Mouse (Mus musculus): ENCODE data around the gene Mdga1.

Mdga1 gene

GRCm38 (mm10) chr17:29970037-29970555 lies at the start of gene Mdga1:
Gene Mdga1 (minus strand): TSS chr17:29970087.
- no peak for DNase-seq

GRCm38 (mm10) chr17:30018927-30019610 lies 49.2 kb upstream of the Mdga1 start:
- no peak for DNase-seq

DNA sequence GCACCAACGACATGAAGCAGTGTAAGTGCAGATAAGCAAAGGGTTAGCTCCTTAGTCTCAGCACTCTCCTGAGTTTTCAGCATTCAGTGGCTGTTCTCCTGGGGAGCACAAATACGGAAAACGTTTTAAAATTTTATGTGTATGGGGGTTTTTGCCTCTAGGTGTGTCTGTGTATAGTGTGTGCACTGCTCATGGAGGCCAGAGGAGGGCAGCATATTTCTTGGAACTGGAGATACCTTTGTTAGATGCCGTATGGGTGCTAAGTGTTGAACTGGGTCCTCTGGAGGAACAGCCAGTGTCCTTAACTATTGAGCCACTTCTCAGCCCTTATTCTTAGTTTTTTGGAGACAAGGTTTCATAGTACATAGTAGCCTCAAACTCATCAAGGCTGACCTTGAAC lies 44.8 kb upstream of the Mdga1 start:
- no peak for DNase-seq

DNA sequence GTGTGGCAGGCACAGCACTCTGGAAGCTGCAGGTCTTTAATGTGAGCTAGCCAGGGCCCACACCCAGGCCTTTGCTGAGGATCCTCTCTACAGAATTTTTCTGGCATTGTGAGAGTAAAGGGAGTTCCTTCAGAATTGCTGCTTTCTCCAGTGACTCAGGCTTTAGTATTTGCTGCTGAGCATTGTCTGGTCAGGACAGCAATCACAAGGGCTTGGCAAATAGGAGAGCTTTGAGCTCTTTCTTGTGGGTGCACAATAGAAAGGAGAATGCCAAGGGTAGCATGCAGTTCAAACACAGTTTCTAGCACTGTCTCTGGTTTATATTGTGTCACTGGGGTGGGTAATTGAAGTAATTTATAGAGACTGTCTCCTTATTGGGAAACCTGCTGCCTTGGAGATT lies 38.5 kb upstream of the Mdga1 start:
- DNase-seq = no peak

GRCm38 (mm10) chr17:30007883-30008282 lies 38.0 kb upstream of the Mdga1 start:
- DNase-seq = no peak

GRCm38 (mm10) chr17:30006877-30007276 lies 37.0 kb upstream of the Mdga1 start:
- DNase-seq = no peak

GRCm38 (mm10) chr17:30005451-30005941 lies 35.6 kb upstream of the Mdga1 start:
- DNase-seq = peak; percentile 65

DNA sequence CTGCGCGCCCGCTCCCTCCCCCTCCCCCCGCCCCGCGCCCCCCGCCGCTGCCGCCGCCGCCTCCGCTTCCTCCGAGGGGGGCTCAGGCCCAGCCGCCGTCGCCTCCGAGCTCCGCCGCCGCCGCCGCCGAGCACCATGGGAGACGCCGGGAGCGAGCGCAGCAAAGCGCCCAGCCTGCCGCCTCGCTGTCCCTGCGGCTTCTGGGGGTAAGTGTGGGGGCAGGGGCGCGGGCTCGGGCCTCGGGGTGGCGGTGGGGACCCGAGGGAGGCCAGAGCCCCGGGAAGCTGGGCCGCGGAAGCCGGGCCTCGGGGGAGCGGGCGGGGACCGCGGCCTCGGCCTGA lies 35.2 kb upstream of the Mdga1 start:
- no peak for DNase-seq

- DNase-seq = peak; percentile 93
Measured at GRCm38 (mm10) chr17:30004203-30005102, 34.6 kb upstream of the Mdga1 start, which contains the start of gene Zfand3. Gene Zfand3 (plus strand): TSS chr17:30004733.

DNA sequence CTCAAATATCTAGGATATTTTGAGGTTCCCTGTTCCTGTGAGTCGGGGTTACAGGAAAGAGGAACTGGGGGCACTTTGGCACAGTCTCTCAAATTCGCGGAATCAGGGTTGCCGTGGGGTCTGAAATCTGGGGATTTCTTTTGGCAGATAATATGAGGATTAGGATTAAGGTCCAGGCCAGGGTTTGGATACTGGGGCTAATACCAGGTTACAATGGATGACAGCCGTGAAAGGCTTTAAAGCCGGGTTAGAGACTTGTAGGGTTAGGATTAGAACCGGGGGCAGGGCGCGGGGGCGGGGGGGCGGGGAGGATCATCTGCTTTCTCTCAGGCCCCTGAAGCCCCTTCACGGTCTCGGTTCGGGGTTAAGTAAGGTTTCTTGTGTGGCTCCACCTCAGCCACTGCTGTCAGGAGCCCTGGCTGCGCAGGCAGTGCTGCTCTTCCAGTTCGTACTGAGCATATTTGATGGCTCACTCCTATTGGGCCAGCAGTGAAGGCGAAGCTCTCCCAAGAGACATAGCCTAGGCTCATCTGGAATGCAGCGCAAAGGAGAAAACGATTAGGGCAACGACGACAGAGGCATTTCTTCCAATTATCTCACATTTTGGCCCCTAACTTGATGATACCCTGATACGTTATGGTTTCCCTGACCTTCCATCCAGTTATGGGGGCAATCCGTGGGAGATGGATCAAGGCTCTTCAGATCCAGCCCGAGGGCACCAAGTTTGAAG lies 28.8 kb upstream of the Mdga1 start:
- no peak for DNase-seq

GRCm38 (mm10) chr17:29997726-29998125 lies 27.8 kb upstream of the Mdga1 start:
- no peak for DNase-seq

DNA sequence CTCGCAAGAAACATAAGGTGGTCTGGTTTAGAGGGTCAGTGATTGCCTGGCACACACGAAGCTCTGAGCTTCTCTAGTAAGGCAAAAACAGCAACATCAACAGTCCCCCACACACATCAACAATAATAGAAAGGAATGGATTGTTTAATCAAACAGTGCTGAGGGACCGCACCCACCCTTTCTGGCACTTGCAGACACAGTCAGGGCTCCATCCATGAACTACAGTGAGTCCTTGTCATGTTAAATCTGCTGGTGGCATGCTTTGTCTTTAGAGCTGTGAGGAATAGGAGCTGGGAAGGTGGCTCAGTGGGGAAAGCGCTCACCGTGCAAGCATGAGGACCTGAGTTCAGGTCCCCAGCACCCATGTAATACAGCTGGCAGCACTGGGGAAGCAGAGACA lies 26.1 kb upstream of the Mdga1 start:
- no peak for DNase-seq

DNA sequence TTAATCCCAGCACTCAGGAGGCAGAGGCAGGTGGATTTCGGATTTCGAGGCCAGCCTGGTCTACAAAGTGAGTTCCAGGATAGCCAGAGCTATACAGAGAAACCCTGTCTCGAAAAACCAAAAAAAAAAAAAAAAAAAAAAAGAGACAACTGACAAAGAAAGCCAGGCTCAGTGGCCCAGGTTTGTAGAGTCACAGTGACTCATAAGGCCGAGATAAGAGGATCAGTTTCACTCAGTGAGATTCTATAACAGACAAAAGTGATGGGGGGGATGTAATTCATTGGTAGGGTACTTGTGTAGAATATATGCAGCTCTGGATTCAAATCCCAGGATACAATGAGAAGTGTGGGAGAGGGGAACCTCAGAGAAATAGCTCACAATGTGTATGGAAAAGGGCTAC lies 24.6 kb upstream of the Mdga1 start:
- DNase-seq = no peak

DNA sequence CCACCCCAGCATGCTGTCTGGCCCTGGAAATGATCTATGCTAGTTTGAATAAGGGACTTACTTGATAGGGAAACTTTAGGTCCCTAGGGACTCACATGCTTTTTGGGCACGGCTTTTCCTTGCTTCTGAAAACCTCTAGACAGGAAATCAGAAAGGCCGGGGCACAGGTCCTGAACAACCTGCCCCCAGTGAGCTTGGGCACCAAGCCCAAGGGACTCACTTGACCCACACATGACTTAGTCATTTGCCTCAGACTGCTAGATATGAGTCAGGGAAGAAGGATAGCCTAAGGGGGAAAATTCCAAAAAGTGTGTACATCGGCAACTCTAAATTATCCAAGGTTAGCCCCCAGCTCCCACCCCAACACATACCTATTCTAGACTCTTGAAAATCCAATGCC lies 24.1 kb upstream of the Mdga1 start:
- no peak for DNase-seq

DNA sequence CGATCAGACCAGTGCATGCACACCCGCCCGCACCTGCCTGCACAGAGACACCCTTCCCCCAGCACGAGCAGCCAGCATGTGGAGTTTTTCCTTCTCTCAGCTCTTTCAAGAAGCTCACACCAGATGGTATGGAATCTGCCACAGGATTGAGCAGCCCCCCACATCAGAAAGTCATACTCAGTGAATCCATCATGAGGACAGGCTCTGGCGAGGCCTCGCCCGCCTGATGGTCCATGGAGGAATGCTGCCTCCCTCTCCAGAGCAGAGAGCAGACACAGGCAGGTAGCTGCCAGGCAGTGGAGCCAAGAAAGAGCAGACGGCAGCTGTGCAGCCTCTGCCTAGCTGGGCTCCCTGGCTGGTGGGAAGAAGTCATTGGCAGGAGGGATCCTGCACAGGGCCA lies 23.6 kb upstream of the Mdga1 start:
- no peak for DNase-seq

DNA sequence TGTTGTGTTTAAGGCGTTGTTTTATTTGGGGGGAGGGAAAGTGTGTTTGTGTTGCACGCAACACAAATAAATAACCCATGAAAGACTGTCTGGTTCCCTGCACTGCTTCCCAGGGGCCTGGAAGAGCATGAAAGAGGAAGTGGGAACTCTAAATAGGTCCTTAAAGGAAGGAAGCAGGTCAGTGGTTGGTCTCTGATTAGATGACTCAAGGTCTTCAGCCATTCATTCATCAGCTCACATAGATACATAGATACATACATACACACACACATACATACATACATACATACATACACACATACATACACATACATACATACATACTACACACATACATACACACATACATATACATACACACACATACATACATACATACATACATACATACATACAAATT lies 21.0 kb upstream of the Mdga1 start:
- no peak for DNase-seq

- DNase-seq = no peak
Measured at GRCm38 (mm10) chr17:29990136-29990535, 20.2 kb upstream of the Mdga1 start.

DNA sequence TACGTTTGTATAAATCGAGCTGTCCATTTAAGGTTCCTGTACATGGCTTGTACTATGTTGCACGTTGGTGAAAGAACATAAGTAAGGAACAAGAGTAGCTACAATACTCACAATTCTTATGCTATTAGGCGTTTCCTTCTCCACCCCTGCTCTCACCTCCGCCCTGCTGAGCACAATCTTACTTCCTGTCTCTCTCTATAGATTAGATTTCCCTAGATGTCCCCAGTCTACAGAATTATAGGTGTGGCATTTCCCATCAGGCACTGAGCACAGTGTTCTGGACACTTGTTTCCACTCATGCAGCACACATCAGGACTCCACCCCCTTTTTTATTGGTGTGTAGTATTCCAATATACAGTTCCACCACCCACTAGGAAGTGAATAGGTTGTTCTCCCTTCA lies 19.8 kb upstream of the Mdga1 start:
- no peak for DNase-seq

GRCm38 (mm10) chr17:29988141-29988540 lies 18.3 kb upstream of the Mdga1 start:
- no peak for DNase-seq

GRCm38 (mm10) chr17:29985534-29985933 lies 15.6 kb upstream of the Mdga1 start:
- DNase-seq = no peak

DNA sequence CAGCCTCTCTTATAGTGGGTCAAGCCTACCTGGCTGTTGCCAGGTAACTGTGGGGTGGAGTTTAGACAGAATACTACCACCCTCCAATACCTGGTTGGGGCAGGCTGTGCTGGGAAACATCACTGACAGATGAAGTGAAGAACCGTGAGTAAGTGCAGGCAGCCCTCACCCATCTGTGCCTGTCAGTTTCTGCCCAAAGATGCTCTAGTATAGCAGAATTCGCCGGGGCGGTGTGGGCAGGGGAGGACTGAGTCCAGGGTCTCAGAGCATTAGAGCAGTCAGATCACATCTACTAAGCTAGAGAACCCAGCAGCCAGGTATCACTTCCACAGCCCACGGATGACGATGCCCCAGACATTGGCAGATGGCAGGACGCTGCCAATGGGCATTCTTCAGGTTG lies 15.0 kb upstream of the Mdga1 start:
- DNase-seq = no peak

GRCm38 (mm10) chr17:29983190-29983589 lies 13.3 kb upstream of the Mdga1 start:
- DNase-seq = no peak

DNA sequence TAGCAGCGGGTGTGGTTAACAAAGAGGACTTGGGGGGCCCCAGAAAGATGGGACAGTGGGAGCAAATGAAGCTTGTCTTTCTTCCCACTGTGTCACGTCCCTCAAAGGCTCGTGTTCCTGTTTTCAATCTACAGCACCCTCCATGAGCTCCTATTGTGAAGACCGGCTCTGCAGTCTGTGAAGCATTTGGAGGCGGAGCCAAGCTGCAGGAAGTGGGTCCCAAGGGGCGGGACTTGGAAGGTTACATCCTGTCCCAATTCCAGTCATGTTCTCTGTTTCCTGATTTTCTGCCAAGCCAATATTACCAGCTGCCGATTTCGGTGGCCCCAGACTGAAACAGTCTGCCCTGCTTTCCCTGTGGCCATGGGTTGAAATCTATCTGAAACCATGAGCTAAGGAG lies 11.7 kb upstream of the Mdga1 start:
- no peak for DNase-seq

All from cerebellum, adult 11-12 months (tissue).